Mouse (Mus musculus): ENCODE data around the gene Psmd14.

Gene Psmd14

GRCm38 (mm10) chr2:61813106-61813505, 101.6 kb downstream of the Psmd14 start:
- DNase-seq (ENCODE audit: low spot score): no peak

DNA sequence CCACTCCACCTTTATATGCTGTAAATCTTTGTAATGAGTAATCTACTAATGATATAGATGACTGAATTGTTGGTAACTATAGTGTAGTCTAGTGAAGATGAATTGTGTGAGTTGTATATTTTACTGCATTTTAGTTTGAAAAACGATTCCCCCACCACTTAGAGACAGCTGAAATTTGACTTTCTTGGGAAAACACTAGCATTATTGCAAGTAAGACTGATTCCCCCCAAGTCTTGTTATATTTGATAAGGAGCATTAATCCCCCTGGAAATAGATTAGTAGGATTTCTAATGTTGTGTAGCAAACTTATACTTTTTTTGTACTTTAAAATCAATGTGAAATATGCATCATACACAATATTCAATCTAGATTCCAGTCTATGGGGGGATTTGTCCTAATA, 102.0 kb downstream of the Psmd14 start:
- DNase-seq (ENCODE audit: low spot score): no peak

GRCm38 (mm10) chr2:61814548-61815473, 103.3 kb downstream of the Psmd14 start:
- DNase-seq (ENCODE audit: low spot score): no peak

DNA sequence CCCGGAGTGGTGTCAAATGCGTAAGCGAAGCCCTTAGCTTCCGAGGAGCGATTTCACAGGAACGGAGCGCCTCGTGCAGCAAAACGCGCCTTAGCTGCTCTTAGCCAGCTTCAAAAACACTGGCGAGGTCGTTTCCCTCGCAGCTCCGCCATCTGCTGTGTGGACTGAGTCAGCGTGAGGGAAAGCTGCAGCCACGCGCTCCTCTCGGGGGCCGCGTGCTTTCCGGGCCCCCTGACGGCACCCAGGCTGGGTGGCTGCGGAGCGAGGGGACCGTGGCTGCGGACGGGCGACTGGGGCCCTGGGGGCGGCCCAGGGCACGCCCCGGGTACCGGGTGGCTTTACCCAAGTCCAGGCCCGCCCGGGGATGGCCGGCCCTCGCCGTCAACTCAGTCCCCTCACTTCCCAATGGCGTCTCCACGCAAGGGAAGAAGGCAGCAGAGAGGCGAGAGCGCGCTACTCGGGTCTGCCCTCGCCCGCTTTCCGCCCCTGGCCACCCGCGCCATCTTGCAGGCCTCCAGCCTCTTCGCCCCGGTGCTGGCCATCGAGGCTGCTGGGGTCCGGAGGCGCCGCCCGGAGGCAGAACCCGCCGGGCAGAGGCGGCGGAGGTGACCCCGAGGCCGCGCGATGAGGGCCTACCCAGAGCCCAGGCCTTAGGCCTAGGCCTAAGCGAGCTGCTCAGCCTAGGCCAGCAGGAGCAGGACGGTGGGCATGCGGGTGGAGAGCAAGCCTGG, 104.3 kb downstream of the Psmd14 start:
- no peak for DNase-seq (ENCODE audit: low spot score)

DNA sequence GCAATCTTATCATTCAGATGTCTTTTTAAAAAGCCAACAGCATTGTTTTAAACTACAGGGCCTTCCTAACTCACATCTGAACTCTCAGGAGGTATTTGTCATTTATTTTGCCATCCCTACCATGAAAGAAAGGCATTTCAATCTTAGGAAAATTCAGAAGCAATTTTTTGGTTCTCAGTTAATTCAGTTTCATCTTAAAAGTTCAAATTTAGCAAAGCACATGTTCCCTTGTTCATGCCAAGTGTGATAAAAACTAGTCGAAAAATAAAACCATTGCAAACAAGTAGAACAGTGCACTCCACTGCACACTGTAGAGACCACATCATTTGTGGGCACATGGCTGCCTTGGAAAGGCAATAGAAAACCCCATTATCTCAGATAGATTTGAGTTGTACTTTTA, 106.7 kb downstream of the Psmd14 start:
- DNase-seq (ENCODE audit: low spot score): no peak

DNA sequence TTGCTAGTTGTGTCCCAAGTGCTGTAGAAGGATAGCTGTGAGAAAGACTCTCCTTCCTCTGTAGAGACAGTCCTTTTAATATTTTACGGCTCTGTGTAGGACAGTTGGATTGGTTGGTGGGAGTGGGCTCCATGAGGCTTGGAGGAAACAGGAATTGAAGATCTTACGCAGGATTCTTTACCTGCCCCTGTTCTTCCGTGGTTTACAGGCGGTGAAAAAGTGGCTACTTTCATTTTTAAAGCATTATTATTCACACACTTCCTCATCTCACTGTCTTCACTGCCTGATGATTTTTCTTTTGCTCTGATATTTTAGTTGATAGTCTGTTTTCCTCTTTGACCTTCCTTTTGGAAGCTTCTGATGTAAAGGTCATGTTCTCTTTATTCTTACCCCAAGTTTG, 108.7 kb downstream of the Psmd14 start:
- no peak for DNase-seq (ENCODE audit: low spot score)

- no peak for DNase-seq (ENCODE audit: low spot score)
Measured at GRCm38 (mm10) chr2:61823426-61824140, 112.1 kb downstream of the Psmd14 start.

DNA sequence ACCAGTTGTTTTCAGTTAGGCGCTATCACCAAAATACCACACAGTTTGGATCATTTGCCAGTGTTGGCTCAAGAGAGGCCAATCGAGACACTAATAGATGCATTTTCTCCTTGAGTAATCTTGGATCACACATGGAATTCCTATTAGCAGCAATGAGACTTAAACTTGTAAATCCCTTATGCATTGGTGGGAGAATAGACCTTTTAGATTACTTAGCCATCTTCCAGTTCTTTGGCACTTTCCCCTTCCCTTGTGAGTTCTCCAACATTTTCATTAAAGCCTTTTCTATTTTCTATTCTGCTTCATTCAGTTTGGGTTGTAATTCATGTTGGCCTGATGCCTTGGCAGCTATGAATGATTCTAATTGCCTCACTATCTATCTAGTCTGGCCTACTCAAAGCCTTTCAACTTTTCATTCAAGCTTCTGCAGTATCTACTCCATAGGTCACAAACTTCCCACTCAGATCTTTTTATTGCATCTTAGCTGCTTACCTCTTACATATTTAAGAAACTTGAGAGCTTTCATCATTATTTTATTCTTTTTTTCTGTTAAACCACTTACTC, 125.8 kb downstream of the Psmd14 start:
- DNase-seq (ENCODE audit: low spot score): no peak
